Mouse (Mus musculus) hindbrain, postnatal 0 days (tissue): ENCODE measurements around the gene Cdkn1a. TPM values are rescaled to one million over a fixed set of nuclear protein-coding genes. Genes with fewer than 3 reads are reported as not detected.
A peak's percentile ranks its signal among the peaks of the same experiment; 100 is the strongest.

ENCODE experiments used
- ATAC-seq: fragments of 200-750 bp; cut with Nextera tagmentation; 2 replicates; pipeline ENCODE4 v1.8.0; 2017; ENCODE audit warnings: mild to moderate bottlenecking, moderate TSS enrichment, moderate library complexity
- DNase-seq: peaks from one replicate; pipeline ENCODE4 v3.0.0-alpha.2; 2015; ENCODE audit warnings: low spot score
- H3K27ac ChIP-seq: fragments of 300-500 bp; sonication (generic); 2 replicates; pipeline ENCODE4 v1.5.1; 2014; ENCODE audit warnings: mild to moderate bottlenecking
- H3K27me3 ChIP-seq: fragments of 300-500 bp; sonication (generic); 2 replicates; pipeline ENCODE4 v1.6.1; 2014; ENCODE audit warnings: low read length, mixed read lengths; ENCODE audit not compliant: insufficient read depth
- H3K36me3 ChIP-seq: fragments of 300-500 bp; sonication (generic); 2 replicates; pipeline ENCODE4 v1.6.1; 2014; ENCODE audit warnings: low read length, mixed read lengths; ENCODE audit not compliant: insufficient read depth
- H3K4me1 ChIP-seq: fragments of 300-500 bp; sonication (generic); 2 replicates; pipeline ENCODE4 v1.6.1; 2014; ENCODE audit warnings: antibody characterized with exemption, low read length, mixed read lengths; ENCODE audit not compliant: insufficient read depth
- H3K4me2 ChIP-seq: fragments of 300-500 bp; sonication (generic); 2 replicates; pipeline ENCODE4 v1.6.1; 2014; ENCODE audit warnings: low read depth, mild to moderate bottlenecking, low read length, moderate library complexity, mixed read lengths
- H3K4me3 ChIP-seq: fragments of 300-500 bp; sonication (generic); 2 replicates; pipeline ENCODE4 v1.5.1; 2014; ENCODE audit warnings: low read length
- H3K9ac ChIP-seq: fragments of 300-500 bp; sonication (generic); replicated peaks from 2 replicates; pipeline ENCODE4 v1.6.1; 2014; ENCODE audit warnings: mild to moderate bottlenecking, low read length, moderate library complexity, mixed read lengths
- H3K9me3 ChIP-seq: fragments of 300-500 bp; sonication (generic); 2 replicates; pipeline ENCODE4 v1.6.1; 2016; ENCODE audit warnings: low read length, mixed read lengths
- CTCF ChIP-seq: IDR thresholded peaks from 2 replicates; pipeline ENCODE4 v1.5.1; 2016; ENCODE audit warnings: antibody characterized with exemption, control low read depth, low read depth
- WGBS: fragments of 180-500 bp; shearing (Covaris S2); extraction: QIAGEN DNeasy Blood & Tissue Kit; methylation state at CpG from one replicate; pipeline ENCODE4 v1.1.7; 2014; 5-methylcytosine and 5-hydroxymethylcytosine counted together
- polyA plus RNA-seq: library from polyadenylated mRNA; unstranded; fragments of >200 nt; fragmentation: Nextera tagmentation; extraction: Ambion mirVana; gene quantifications from 2 replicates; pipeline ENCODE4 v1.2.1, GENCODE M21; 2015
- total RNA-seq: library from RNA; depleted of rRNA; stranded (reverse); fragments of >200 nt; gene quantifications from 2 replicates; pipeline ENCODE4 v1.2.3, GENCODE M21; 2014

Cdkn1a gene
- total and polyA plus RNA-seq, 2 experiments from 2014 or later = 50.0 to 257 TPM

GRCm38 (mm10) chr17:29071820-29072219, 19.0 kb upstream of the Cdkn1a start:
- H3K27me3 ChIP-seq = no peaks in the 10 kb centered on the region
- H3K4me2 ChIP-seq = no peak overlapping the region
- ATAC-seq (no peak), DNase-seq (no peak)
- H3K9me3 ChIP-seq = no peaks in the 10 kb centered on the region
- H3K9ac ChIP-seq = no peak overlapping the region
- no peak overlapping the region for H3K27ac ChIP-seq
- no peaks in the 10 kb centered on the region for H3K36me3 ChIP-seq
- WGBS = 81% methylated on average over 5 of the region's 5 CpGs
- peaks cover 9% of the 10 kb centered on the region for H3K4me1 ChIP-seq
- no peak overlapping the region for H3K4me3 ChIP-seq
- TF ChIP-seq CTCF = no peak

DNA sequence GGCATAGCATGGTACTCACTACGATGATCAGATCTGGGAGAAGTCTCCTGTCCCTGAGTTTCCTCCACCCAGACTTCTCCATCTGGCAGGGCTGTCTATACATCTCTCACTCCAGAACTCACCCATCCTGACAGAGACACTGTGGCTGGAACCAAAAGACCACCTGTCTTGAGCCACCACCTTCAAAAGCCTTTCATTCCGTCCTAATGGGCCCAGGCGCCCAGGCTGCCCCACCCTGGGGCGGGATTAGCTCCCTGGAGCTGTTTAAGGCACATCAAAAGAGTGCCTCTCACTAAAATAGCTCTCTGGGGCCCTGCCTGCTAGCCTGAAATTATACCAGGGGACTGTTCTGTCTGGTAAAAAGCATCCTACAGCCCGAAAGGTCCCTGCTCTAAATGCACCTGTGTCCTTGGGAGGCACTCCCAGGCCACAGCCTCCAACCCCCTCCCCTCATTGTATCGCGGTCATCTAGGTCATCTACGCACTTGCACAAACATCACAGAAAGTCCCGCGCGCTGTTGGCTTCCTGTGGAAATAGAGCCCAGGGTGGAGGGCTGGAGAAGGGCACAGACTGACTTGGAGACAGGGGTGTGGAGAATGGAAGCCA, 18.0 kb upstream of the Cdkn1a start:
- 45% methylated on average over 11 of the region's 11 CpGs for whole genome bisulfite sequencing
- no peak for ATAC-seq
- H3K9me3 ChIP-seq = no peaks in the 10 kb centered on the region

DNA sequence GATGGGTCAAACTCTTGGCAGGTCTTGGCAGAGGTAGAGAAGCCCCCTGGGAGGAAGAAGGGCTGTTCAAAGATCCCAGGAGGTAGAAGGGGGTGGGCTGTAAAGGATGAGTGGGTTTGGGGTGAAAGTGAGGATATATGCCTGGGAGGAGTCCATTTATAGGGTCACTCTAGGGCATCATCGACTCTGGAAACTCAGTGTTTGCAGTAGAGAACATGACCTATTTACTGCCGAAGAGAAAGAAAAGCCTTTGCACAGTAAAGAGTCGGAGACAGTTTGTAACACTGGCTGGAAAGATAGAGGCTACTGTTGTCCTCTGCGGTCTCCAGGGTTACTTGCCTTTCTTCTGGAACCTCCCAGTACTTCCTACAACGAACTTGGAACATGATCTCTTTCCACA, 17.5 kb upstream of the Cdkn1a start:
- peaks cover 9% of the 10 kb centered on the region for H3K4me1 ChIP-seq
- H3K36me3 ChIP-seq = no peaks in the 10 kb centered on the region
- ATAC-seq (peak; percentile 78; the same call in 1 of the 2 replicates), DNase-seq (no peak)
- no peaks in the 10 kb centered on the region for H3K9me3 ChIP-seq
- WGBS = 46% methylated on average over 5 of the region's 5 CpGs
- H3K27ac ChIP-seq = peak overlapping the region; percentile 36; the same call in 1 of the 2 replicates
- no peaks in the 10 kb centered on the region for H3K27me3 ChIP-seq
- no peak for TF ChIP-seq CTCF
- no peak overlapping the region for H3K9ac ChIP-seq
- no peak overlapping the region for H3K4me3 ChIP-seq
- H3K4me2 ChIP-seq = no peak overlapping the region

More for the DNA sequence above, 18.0 kb upstream of the Cdkn1a start:
- H3K4me2 ChIP-seq = no peak overlapping the region
- H3K27ac ChIP-seq = peak overlapping the region; percentile 6; the same call in 1 of the 2 replicates
- 0 out of 2 replicates have a peak overlapping the region, but pooled peaks have one; percentile 5 for H3K9ac ChIP-seq
- no peak overlapping the region for H3K4me3 ChIP-seq
- H3K36me3 ChIP-seq = no peaks in the 10 kb centered on the region
- H3K27me3 ChIP-seq = no peaks in the 10 kb centered on the region
- no peak for TF ChIP-seq CTCF
- peaks cover 9% of the 10 kb centered on the region for H3K4me1 ChIP-seq
- DNase-seq = no peak

- DNase-seq = no peak
- Histone ChIP-seq H3K9ac (no peak overlapping the region), H3K27ac (0 out of 2 replicates have a peak overlapping the region, but pooled peaks have one; percentile 36), H3K9me3 (no peaks in the 10 kb centered on the region), H3K4me3 (no peak overlapping the region), H3K4me1 (peaks cover 9% of the 10 kb centered on the region), H3K4me2 (no peak overlapping the region), H3K36me3 (no peaks in the 10 kb centered on the region), H3K27me3 (no peaks in the 10 kb centered on the region)
- ATAC-seq = no peak
- WGBS = 88% methylated on average over 13 of the region's 13 CpGs
- no peak for TF ChIP-seq CTCF
Measured at GRCm38 (mm10) chr17:29074085-29074484, 16.7 kb upstream of the Cdkn1a start.

GRCm38 (mm10) chr17:29076235-29076634, 14.5 kb upstream of the Cdkn1a start:
- Histone ChIP-seq H3K4me3 (no peak overlapping the region), H3K4me2 (no peak overlapping the region), H3K9me3 (no peaks in the 10 kb centered on the region), H3K9ac (no peak overlapping the region), H3K36me3 (no peaks in the 10 kb centered on the region), H3K27ac (no peak overlapping the region), H3K4me1 (peaks cover 9% of the 10 kb centered on the region), H3K27me3 (no peaks in the 10 kb centered on the region)
- 83% methylated on average over 8 of the region's 8 CpGs for WGBS
- ATAC-seq (no peak), DNase-seq (no peak)
- TF ChIP-seq CTCF = no peak

GRCm38 (mm10) chr17:29077786-29078509, 12.8 kb upstream of the Cdkn1a start:
- no peak for TF ChIP-seq CTCF
- peaks cover 8% of the 10 kb centered on the region; the same call in 1 of the 2 replicates for H3K4me1 ChIP-seq
- ATAC-seq (no peak), DNase-seq (peak; percentile 72)
- H3K4me2 ChIP-seq = peak overlapping the region; percentile 54
- 14% methylated on average over 14 of the region's 14 CpGs for WGBS
- peak overlapping the region; percentile 27 for H3K4me3 ChIP-seq
- peak overlapping the region; percentile 12; the same call in 1 of the 2 replicates for H3K27ac ChIP-seq
- H3K27me3 ChIP-seq = no peaks in the 10 kb centered on the region
- H3K36me3 ChIP-seq = no peaks in the 10 kb centered on the region
- H3K9me3 ChIP-seq = no peaks in the 10 kb centered on the region
- H3K9ac ChIP-seq = no peak overlapping the region
